Mouse (Mus musculus) lung, adult 2 months (tissue): ENCODE measurements around the gene Oaf.

Source experiments
- CTCF ChIP-seq: fragments of 200-500 bp; IDR thresholded peaks from 2 replicates; pipeline ENCODE4 v1.5.1; 2011; ENCODE audit warnings: mild to moderate bottlenecking, low read length, control low read depth; ENCODE audit not compliant: insufficient read depth
- POLR2A ChIP-seq: fragments of 200-500 bp; IDR thresholded peaks from 2 replicates; pipeline ENCODE4 v1.6.1; 2011; ENCODE audit warnings: low read depth, mild to moderate bottlenecking, control low read depth, low read length, borderline replicate concordance; ENCODE audit errors: extremely low read depth

DNA sequence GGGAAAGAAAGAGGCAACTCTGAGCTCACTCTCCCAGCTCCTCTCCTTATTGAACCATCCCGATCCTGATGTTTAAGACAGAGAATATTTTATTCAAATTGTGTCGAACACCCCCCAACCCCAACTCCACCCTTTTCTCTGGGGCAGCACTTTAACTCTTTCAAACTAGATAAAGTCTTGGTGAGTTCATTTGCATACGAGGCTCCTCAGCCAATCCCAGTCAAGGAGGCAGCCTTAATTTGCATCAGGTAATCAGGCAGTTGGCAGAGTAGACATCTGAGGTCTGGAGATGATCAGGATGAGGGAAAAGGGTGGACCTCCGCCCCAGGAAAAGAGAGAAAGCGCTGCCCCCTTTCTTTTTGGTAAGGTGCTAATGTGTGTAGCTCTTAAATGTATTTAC is 39.5 kb downstream of the Oaf start:
- TF ChIP-seq POLR2A: no peak
- no peak for TF ChIP-seq CTCF
